Mouse (Mus musculus) megakaryocyte progenitor cell, adult 5-6 weeks (primary cell): ENCODE results near the gene Tmem40. TPM values are rescaled to one million over a fixed set of nuclear protein-coding genes. Genes with fewer than 3 reads are reported as not detected.

Experiments used
- total RNA-seq, 2 experiments: library from RNA; stranded (forward) in 1 of 2; stranded (reverse) in 1 of 2; fragments of 157-497, 149-512 nt in 1 of 2; fragments of 200-1000 nt in 1 of 2; gene quantifications; 2 replicates each; pipeline versions ENCODE4 v1.2.3 to v1.2.4; 2015 to 2017

Tmem40 gene
- total RNA-seq, 2 experiments from 2014 or later = 12.2 to 19.0 TPM

Other genes starting within 250 kb of the Tmem40 start
- 12.9 and 15.2 TPM in 2 replicates for gene Tsen2, start 217.7 kb downstream of the Tmem40 start, total RNA-seq (2015)
- 12.3 and 25.9 TPM in 2 replicates for gene Tsen2, start 217.7 kb downstream of the Tmem40 start, total RNA-seq (2017)
- gene Mkrn2os, start 169.8 kb downstream of the Tmem40 start, total RNA-seq (2015) = not detected in 2 replicates
- not detected in 2 replicates for gene Mkrn2os, start 169.8 kb downstream of the Tmem40 start, total RNA-seq (2017)
- 10.6 and 12.2 TPM in 2 replicates for gene Mkrn2, start 160.5 kb downstream of the Tmem40 start, total RNA-seq (2015)
- 13.5 and 27.0 TPM in 2 replicates for gene Mkrn2, start 160.5 kb downstream of the Tmem40 start, total RNA-seq (2017)
- gene Raf1, start 85.8 kb downstream of the Tmem40 start, total RNA-seq (2015) = 95.4 and 118 TPM in 2 replicates
- 66.7 and 79.8 TPM in 2 replicates for gene Raf1, start 85.8 kb downstream of the Tmem40 start, total RNA-seq (2017)
- gene Cand2, start 12.1 kb upstream of the Tmem40 start, total RNA-seq (2015) = 2.5 and 2.8 TPM in 2 replicates
- gene Cand2, start 12.1 kb upstream of the Tmem40 start, total RNA-seq (2017) = 1.5 and 1.7 TPM in 2 replicates
- 4,905 and 5,125 TPM in 2 replicates for gene Rpl32, start 46.3 kb upstream of the Tmem40 start, total RNA-seq (2015)
- 5,456 and 6,333 TPM in 2 replicates for gene Rpl32, start 46.3 kb upstream of the Tmem40 start, total RNA-seq (2017)
- gene Efcab12, start 76.0 kb upstream of the Tmem40 start, total RNA-seq (2015) = 0.20 TPM in 2 replicates
- gene Efcab12, start 76.0 kb upstream of the Tmem40 start, total RNA-seq (2017) = 0.42 TPM in 1 of 2 replicates, not detected in the other
- gene Mbd4, start 91.0 kb upstream of the Tmem40 start, total RNA-seq (2015) = 10.4 and 12.3 TPM in 2 replicates
- gene Mbd4, start 91.0 kb upstream of the Tmem40 start, total RNA-seq (2017) = 19.7 and 25.9 TPM in 2 replicates
- gene Ift122, start 91.1 kb upstream of the Tmem40 start, total RNA-seq (2015) = 1.7 and 1.8 TPM in 2 replicates
- gene Ift122, start 91.1 kb upstream of the Tmem40 start, total RNA-seq (2017) = 3.2 and 3.9 TPM in 2 replicates
- 0.15 TPM in 1 of 2 replicates, not detected in the other for gene Rho, start 169.3 kb upstream of the Tmem40 start, total RNA-seq (2015)
- 0.34 TPM in 1 of 2 replicates, not detected in the other for gene Rho, start 169.3 kb upstream of the Tmem40 start, total RNA-seq (2017)
- not detected in 2 replicates for gene H1foo, start 182.5 kb upstream of the Tmem40 start, total RNA-seq (2015)
- not detected in 2 replicates for gene H1foo, start 182.5 kb upstream of the Tmem40 start, total RNA-seq (2017)
- 51.5 and 70.9 TPM in 2 replicates for gene Plxnd1, start 232.6 kb upstream of the Tmem40 start, total RNA-seq (2015)
- gene Plxnd1, start 232.6 kb upstream of the Tmem40 start, total RNA-seq (2017) = 33.9 and 43.9 TPM in 2 replicates